Mouse (Mus musculus) cerebellum, postnatal 25 days (tissue): ENCODE measurements around the gene Dgkb.
A peak's percentile ranks its signal among the peaks of the same experiment; 100 is the strongest.

Experiments
- DNase-seq, 2 experiments: peaks; one replicate each; pipeline ENCODE4 v3.0.0; 2021; ENCODE audit warnings: mixed read lengths in 2 of 2

The Dgkb gene

GRCm38 (mm10) chr12:38374159-38374558 lies 556.6 kb downstream of the Dgkb start:
- DNase-seq, result no peak

GRCm38 (mm10) chr12:38385942-38386341 lies 568.4 kb downstream of the Dgkb start:
- no peak for DNase-seq

GRCm38 (mm10) chr12:38386991-38387390 lies 569.5 kb downstream of the Dgkb start:
- peak; percentile 64 to 77 for DNase-seq

GRCm38 (mm10) chr12:38387654-38388053 lies 570.1 kb downstream of the Dgkb start:
- DNase-seq, result no peak

GRCm38 (mm10) chr12:38388243-38388642 lies 570.7 kb downstream of the Dgkb start:
- DNase-seq, result no peak

- DNase-seq, result no peak
These were observed 580.3 kb downstream of the Dgkb start for GRCm38 (mm10) chr12:38397754-38398312.

GRCm38 (mm10) chr12:38400089-38400488 lies 582.6 kb downstream of the Dgkb start:
- no peak for DNase-seq

GRCm38 (mm10) chr12:38435364-38436130 lies 618.0 kb downstream of the Dgkb start:
- DNase-seq, result no peak

- DNase-seq, result no peak
These were observed 618.6 kb downstream of the Dgkb start for GRCm38 (mm10) chr12:38436131-38436436.

GRCm38 (mm10) chr12:38450323-38451087 lies 633.0 kb downstream of the Dgkb start:
- DNase-seq, result no peak

GRCm38 (mm10) chr12:38451677-38452076 lies 634.2 kb downstream of the Dgkb start:
- DNase-seq, result no peak

GRCm38 (mm10) chr12:38468191-38468590 lies 650.7 kb downstream of the Dgkb start:
- DNase-seq, result no peak

- DNase-seq, result no peak
These were observed 651.1 kb downstream of the Dgkb start for GRCm38 (mm10) chr12:38468605-38469004.

GRCm38 (mm10) chr12:38497229-38497628 lies 679.7 kb downstream of the Dgkb start:
- no peak for DNase-seq

- no peak for DNase-seq
These were observed 683.4 kb downstream of the Dgkb start for GRCm38 (mm10) chr12:38500931-38501330.

- DNase-seq, result no peak
These were observed 690.7 kb downstream of the Dgkb start for GRCm38 (mm10) chr12:38508195-38508594.

GRCm38 (mm10) chr12:38545431-38545830 lies 727.9 kb downstream of the Dgkb start:
- DNase-seq, result no peak

- DNase-seq, result no peak
These were observed 759.6 kb downstream of the Dgkb start for GRCm38 (mm10) chr12:38577141-38577540.

GRCm38 (mm10) chr12:38579191-38579817 lies 761.8 kb downstream of the Dgkb start:
- peak; percentile 54 to 67 for DNase-seq

GRCm38 (mm10) chr12:38586368-38586865 lies 768.9 kb downstream of the Dgkb start:
- DNase-seq, result no peak

GRCm38 (mm10) chr12:38589951-38590350 lies 772.4 kb downstream of the Dgkb start:
- peak; percentile 69 to 77 for DNase-seq

- DNase-seq, result no peak
These were observed 776.1 kb downstream of the Dgkb start for GRCm38 (mm10) chr12:38593653-38594052.

- no peak for DNase-seq
These were observed 776.5 kb downstream of the Dgkb start for GRCm38 (mm10) chr12:38594055-38594454.
